Mouse (Mus musculus) layer of hippocampus, adult 9-10 months (tissue): Measurements from ENCODE around the gene Mamdc4.
"Not testable (repeated sequence)": the region's sequence is repeated elsewhere in the genome, so short reads cannot be mapped to it uniquely, and the experiment has no call there.

Source experiments
- DNase-seq: peaks from one replicate; pipeline ENCODE4 v3.0.0; 2022; ENCODE audit warnings: low spot score

Mamdc4 gene

DNA sequence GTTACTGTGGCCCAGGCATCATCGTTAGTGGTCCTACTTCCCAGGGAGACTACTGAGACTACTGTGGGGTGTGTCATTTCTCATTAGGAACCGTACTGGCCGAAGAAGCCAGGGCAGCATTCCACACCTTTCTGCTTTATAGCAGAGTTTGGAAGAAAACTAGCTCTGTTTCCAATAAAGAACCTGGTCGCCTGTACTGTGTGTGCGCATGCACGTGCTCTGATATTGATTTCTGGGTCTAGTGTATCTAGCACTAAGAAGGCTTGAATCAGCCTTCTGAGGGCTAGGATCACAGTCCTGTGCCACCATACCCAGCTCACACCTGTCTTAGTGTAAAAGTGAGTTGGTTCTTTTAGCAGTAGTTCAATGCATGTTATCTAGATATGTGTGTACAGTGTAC, 15.9 kb downstream of the Mamdc4 start:
- DNase-seq: no peak

DNA sequence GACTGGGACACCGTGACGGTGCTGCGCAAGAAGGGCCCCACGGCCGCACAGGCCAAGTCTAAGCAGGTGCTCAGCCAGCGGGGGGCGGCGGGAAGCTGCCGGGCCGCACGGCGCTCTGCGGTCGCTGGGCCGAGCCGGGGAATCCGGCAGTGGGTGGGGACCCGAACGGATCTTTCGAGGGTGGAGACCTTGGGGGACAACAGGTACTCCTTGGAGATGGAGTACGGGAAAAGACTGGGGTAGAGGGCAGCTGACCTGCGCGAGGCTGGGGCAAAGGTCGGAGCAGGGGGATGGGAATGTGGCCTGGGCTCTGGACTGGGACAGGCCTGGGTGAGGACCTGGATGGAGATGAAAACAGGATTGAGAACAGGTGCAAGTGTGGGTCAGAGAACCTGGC, 16.7 kb downstream of the Mamdc4 start:
- DNase-seq: no peak

DNA sequence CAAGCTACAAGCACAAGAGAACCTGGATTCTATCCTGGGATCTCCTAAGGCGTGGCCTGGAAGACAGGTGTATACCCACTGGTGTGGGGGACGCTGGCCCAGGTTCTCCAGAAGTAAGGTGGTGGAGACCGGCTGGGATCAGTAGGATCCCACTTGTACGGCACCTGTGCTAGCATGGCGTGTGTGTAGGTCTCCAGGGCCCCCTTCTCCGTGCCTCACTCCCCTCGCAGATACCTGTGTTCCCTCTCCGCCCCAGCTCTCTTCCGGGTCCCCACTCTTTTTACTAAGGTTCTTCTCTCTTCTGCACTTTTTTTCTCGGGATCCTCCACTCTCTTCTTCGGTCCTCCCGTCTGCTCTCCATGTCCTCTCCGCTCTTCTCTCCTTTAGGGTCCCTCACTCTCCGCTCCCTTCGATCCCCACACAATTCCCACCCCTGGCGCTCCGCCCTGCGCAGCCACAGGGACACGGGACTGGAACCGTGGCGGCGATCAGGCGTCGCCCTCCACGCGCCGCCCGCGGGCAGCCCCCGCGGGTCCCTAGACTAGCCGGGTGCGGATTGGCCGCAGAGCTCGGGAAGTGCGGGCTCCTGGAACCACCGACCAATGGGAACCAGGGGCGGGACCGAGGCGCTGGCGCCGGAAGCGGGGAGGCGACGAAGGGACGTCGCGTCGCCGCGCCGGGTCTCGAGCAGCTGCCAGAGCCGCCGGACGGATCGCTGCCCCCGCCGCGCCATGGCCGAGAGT, 17.3 kb downstream of the Mamdc4 start, which contains the start of gene Edf1:
Gene Edf1 (plus strand): TSS at position 627 of the 743 bp plus-strand sequence.
- DNase-seq: peak; percentile 73

GRCm38 (mm10) chr2:25556296-25556695, 18.3 kb downstream of the Mamdc4 start:
- no peak for DNase-seq

- DNase-seq: not testable (repeated sequence)
Measured at GRCm38 (mm10) chr2:25555479-25555878, 19.2 kb downstream of the Mamdc4 start.

GRCm38 (mm10) chr2:25553171-25553786, 21.4 kb downstream of the Mamdc4 start:
- DNase-seq: not testable (repeated sequence)

- DNase-seq: no peak
Measured at GRCm38 (mm10) chr2:25551186-25551585, 23.5 kb downstream of the Mamdc4 start.

DNA sequence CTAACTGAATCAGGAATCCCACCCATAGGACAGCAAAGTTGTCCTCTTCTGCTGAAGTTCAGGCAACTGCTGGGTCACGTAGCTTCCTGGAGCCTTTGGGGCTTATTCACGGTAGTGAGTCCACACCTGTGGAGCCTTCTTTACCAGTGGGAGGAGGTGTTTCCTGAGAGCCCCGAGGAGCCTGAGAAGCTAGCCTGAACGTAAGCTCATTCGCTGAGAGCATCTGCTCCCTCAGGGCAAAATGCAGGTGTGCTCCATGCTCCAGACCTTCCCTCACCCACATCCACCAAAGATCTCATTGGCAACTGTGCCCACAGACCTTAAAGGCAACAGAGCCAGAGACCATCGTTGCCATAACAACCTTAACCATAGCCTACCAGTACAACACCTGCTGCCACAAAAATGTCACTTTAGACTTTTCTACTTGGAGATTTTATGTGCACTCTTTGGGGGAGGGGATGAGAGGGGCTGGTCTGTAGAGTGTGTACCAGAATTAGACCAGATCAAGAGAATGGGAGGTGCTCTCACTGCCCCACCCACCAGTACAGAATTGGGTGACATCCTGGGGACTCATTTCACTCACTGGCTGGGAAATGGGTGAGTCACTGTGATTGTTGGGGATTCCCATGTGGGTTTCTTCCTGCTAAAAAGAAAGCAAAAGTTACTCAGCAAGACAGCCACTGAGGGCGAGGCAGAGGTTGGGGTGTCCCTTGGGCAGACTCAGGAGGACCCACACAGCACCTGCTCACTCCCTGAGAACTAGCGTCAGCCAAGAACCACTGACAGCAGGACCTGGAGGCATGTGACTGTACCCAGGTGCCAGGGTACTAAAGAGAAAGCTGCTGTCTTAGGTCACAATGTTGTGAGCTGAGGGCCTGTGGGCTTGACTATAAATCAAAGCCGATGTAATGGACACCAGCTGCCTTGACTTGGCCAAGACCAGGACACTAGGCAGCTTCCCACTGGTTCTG, 25.3 kb downstream of the Mamdc4 start:
- DNase-seq: no peak

GRCm38 (mm10) chr2:25546811-25547491, 27.7 kb downstream of the Mamdc4 start, which contains the start of gene Traf2:
Gene Traf2, minus strand, starts transcription at chr2:25546940.
- peak; percentile 95 for DNase-seq

DNA sequence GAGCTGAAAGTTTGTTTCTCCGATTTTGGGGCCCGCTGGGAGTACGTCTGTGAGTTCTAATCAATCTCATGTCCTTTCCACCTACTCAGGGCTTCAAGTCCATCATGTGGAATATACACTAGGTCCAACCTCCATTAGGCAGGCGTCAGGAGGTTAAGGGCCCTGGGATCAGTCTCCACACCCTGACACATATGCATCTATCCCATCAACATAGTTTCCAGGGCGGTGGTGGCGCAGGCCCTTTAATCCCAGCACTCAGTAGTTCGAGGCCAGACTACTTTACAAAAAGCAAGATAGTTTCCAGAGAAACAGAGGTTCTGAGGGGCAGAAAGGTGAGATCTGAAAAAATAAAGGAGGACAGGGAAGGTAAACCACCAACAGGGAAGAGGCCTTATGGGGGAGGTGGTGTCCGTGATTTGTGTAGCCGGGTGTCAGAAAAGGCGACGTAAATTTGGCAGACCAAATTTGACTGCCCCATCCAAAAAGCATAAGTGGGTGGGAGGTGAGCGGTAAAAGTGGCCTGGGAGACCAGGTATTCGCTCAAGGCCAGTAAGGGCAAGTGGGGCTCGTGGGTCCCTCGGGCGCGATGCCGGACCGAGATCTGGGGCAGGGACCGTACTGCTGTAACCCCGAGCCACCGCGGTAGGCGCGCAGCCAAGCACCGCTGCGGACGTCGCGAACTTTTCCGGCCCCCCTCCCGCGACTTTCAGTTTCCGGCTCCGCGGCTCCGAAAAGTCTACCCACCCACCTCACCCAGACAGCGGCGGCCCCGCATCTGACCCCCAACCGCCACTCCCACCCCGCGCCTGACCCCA, 28.4 kb downstream of the Mamdc4 start:
- no peak for DNase-seq

DNA sequence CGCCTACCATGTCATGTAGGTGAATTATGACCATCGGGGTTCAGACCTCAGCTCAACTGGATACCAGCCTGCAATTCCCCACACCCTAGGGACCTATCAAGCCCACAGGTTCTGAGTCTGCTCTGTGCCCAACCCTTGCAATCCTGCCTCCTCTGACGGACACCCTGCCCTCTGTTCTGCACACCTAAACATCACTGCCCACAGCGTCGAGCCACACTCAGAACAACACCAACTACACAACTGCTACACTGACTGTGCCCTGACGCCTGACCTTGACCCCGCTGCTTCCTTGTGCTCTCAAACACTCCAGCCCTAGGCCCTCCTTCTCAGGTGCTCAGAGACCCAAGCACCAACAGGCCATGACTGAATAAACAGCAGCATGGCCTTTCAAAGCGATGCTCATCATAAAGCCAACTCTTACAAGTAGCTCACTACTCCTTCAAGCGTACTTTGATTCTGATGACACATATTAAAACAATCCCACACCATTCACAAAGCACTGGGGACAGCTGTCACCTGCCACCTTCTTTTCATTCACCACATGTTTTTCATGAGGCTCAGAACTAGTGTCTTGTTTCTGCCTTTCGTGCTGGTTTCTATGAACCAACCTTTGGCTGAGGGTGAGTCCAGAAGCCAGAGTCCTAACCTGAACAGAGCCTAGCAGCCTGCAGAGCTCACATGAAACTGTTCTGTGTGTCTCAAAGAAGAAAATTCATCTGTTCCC, 32.8 kb downstream of the Mamdc4 start:
- DNase-seq: no peak

GRCm38 (mm10) chr2:25540541-25540948, 34.1 kb downstream of the Mamdc4 start:
- no peak for DNase-seq

GRCm38 (mm10) chr2:25536531-25536930, 38.1 kb downstream of the Mamdc4 start:
- no peak for DNase-seq

- DNase-seq: no peak
Measured at GRCm38 (mm10) chr2:25534866-25535182, 39.8 kb downstream of the Mamdc4 start.

DNA sequence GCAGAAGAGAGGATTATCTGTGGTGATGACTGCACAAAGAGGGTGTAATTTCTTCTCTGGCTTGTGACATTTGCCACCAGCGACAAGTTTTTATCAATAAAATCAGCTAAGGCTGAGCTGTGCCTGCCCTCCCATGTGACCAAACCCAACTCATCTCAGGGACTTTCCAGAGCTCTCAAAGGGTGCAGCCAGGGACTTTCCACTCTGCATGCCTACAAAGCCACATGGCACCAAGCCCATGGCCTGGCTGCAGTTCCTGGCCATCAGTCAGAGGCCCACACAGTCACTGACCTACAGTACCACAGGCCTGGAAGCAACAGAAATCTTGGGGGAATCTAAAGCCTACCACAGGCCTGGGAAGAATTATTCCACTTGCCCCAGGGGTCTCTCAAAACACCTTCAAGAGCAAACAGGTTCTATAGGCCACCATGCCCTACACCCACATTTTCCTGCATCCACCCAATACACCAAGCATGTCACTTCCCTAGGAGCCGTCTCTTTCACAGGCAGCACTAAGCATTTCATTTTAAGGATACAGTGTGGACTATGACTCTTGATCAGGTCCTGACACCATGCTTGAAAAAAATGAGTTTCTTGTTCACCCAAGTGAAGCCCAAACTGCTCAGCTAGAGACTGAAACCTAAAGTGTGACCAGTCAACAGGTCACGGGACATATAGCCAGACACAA, 40.3 kb downstream of the Mamdc4 start:
- no peak for DNase-seq

DNA sequence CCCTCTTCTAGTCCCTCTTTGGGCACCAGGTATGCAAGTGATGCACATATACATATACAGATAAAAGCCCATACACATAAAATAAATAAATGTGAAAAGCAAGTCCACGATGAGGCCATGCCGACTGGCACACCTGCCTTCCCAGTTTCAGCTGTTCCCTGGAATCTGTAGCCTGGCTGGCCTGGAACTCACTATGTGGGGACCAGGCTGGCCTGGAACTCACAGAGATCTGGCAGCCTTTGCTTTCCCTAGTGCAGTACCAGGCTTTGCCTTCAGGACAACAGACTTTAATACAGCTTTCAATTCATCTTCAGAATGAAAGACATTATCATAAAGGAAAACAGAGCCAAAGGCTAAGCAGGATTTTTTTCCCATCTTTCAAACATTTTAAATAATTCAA, 40.9 kb downstream of the Mamdc4 start:
- DNase-seq: no peak

- DNase-seq: no peak
Measured at GRCm38 (mm10) chr2:25526510-25527302, 47.9 kb downstream of the Mamdc4 start.
